Mouse (Mus musculus): ENCODE results near the gene Cox15. TPM values are rescaled to one million over a fixed set of nuclear protein-coding genes. Genes with fewer than 3 reads are reported as not detected.

Gene Cox15
- polyA plus RNA-seq, 1 experiment from 2014 or later, result 10.5 TPM

DNA sequence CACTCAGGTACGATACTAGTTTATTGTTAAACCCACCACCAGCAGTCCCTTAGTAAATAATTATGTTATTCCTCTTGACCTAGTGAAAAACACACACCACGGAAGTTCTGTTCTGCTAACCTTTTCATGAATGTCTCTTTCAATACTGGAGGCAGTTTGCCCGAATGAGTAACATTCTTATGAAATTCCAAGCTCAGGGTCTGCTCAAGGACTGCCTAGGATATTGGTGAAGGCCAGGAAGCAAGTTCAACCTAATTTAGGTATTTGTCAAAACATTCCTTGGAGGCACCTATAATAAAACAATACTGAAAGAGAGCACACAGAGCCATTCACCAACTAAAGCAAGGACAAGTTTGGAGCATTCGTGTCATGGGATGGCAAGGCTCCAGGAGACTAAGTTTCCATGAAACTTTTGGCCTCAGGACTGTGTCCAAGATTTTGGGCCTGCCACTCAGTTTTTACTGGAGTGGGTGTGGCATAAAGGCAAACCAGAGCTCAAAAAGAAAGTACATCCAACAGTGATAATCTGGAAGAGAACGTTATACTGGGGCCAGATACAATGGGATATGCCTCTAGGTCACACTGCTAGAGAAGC, 16.7 kb upstream of the Cox15 start:
- no peak overlapping the region for H3K4me2 ChIP-seq (ENCODE audit: low read depth)
- no peaks in the 10 kb centered on the region for H3K36me3 ChIP-seq (ENCODE audit: control insufficient read depth, insufficient read depth, low read length)
- ATAC-seq (ENCODE audit: insufficient read depth, low FRiP score, low TSS enrichment) (no peak), DNase-seq (ENCODE audit: low spot score) (no peak)
- H3K4me1 ChIP-seq (ENCODE audit: control insufficient read depth, insufficient read depth, low read length), result no peaks in the 10 kb centered on the region
- H3K27me3 ChIP-seq (ENCODE audit: control insufficient read depth, insufficient read depth, low read length), result no peaks in the 10 kb centered on the region
- H3K9ac ChIP-seq (ENCODE audit: low read length), result no peak overlapping the region
- no peak overlapping the region for H3K27ac ChIP-seq (ENCODE audit: low read depth, low read length)
- H3K4me3 ChIP-seq (ENCODE audit: low read depth, low read length), result no peak overlapping the region
- 88% methylated on average over 5 of the region's 5 CpGs for WGBS
- H3K9me3 ChIP-seq (ENCODE audit: control insufficient read depth, low read length), result no peaks in the 10 kb centered on the region

DNA sequence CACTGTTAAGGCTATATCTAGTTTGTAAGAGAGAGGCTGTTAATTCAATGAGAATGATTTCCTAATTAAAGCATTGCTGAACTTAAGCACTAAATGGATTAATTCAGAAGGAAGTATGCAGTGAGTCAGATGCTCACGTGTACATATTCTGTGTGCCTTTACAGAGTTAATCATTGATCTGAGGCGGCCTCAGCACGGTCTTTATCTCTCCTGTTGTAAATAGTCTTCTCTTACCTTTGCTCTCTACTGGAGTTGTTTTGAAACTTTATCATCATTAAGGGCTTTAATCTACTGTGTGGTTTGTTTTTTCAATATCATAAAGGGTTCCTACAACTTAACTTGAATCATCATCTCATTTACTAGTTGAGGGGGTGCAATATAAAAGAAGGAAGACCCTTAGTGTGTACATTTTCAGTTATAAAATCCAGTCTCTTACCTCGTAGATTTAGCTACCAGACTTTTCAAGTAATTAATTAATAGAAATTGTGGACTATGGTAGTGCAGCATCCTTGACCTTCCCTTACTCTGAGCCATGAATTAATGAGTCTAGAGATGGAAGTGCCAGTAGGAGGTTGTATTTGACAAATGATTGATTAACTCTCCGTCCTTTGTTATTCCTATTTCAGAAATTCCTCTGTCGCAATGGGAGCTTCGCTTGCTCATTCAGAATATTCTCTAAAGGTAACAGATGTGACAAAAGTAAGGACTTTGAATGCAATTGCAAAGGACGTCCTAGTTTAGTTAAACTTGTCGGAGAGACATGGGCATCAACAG, 14.9 kb upstream of the Cox15 start:
- WGBS, result 67% methylated on average over 9 of the region's 9 CpGs
- Histone ChIP-seq H3K4me2 (ENCODE audit: low read depth) (no peak overlapping the region), H3K27ac (ENCODE audit: low read depth, low read length) (no peak overlapping the region), H3K36me3 (ENCODE audit: control insufficient read depth, insufficient read depth, low read length) (no peaks in the 10 kb centered on the region), H3K9ac (ENCODE audit: low read length) (no peak overlapping the region), H3K4me1 (ENCODE audit: control insufficient read depth, insufficient read depth, low read length) (no peaks in the 10 kb centered on the region), H3K9me3 (ENCODE audit: control insufficient read depth, low read length) (no peaks in the 10 kb centered on the region), H3K27me3 (ENCODE audit: control insufficient read depth, insufficient read depth, low read length) (no peaks in the 10 kb centered on the region), H3K4me3 (ENCODE audit: low read depth, low read length) (no peak overlapping the region)
- ATAC-seq (ENCODE audit: insufficient read depth, low FRiP score, low TSS enrichment) (no peak), DNase-seq (ENCODE audit: low spot score) (no peak)

DNA sequence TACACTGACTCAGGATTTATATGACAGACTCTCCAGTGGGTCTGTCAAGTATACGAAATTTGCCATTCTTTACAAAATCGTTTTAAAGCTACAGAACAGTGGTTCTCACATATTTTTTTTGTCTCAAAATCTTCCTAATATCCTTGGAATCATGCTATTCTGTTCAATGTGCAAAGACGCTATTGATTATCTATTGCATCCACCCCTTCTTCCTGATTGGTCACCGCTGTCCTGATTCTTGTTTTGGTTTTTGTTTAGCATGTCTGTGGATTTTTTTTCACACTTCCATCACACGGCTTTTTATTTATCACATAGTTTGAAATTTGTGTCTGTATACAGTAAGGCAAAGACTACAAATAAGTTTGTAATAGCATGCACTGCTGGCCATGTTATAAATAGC, 13.7 kb upstream of the Cox15 start:
- H3K4me1 ChIP-seq (ENCODE audit: control insufficient read depth, insufficient read depth, low read length), result no peaks in the 10 kb centered on the region
- H3K4me3 ChIP-seq (ENCODE audit: low read depth, low read length), result no peak overlapping the region
- H3K9me3 ChIP-seq (ENCODE audit: control insufficient read depth, low read length), result no peaks in the 10 kb centered on the region
- DNase-seq (ENCODE audit: low spot score) (no peak), ATAC-seq (ENCODE audit: insufficient read depth, low FRiP score, low TSS enrichment) (no peak)
- no peak overlapping the region for H3K4me2 ChIP-seq (ENCODE audit: low read depth)
- H3K36me3 ChIP-seq (ENCODE audit: control insufficient read depth, insufficient read depth, low read length), result no peaks in the 10 kb centered on the region
- no peak overlapping the region for H3K9ac ChIP-seq (ENCODE audit: low read length)
- H3K27ac ChIP-seq (ENCODE audit: low read depth, low read length), result no peak overlapping the region
- no peaks in the 10 kb centered on the region for H3K27me3 ChIP-seq (ENCODE audit: control insufficient read depth, insufficient read depth, low read length)
- 87% methylated on average over 5 of the region's 5 CpGs for WGBS

DNA sequence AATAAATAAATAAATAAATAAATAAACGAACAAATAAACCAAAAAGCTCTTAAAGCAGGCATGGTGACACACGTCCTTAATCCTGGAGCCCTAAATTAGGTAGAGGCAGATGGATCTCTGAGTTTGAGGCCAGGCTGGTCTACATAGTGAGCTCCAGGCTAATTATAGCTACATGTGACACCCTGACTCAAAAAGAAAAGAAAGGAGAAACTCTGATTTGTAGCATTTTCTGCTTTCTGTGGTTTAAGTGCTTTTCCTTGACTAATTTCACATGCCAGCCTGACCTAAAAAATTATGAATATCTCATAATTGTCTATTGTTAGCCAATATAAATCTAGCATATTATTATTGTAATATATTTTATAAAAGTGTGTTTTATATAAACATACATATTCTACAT, 9.6 kb upstream of the Cox15 start:
- Histone ChIP-seq H3K4me2 (ENCODE audit: low read depth) (no peak overlapping the region), H3K36me3 (ENCODE audit: control insufficient read depth, insufficient read depth, low read length) (no peaks in the 10 kb centered on the region), H3K4me3 (ENCODE audit: low read depth, low read length) (no peak overlapping the region), H3K9me3 (ENCODE audit: control insufficient read depth, low read length) (no peaks in the 10 kb centered on the region), H3K27me3 (ENCODE audit: control insufficient read depth, insufficient read depth, low read length) (no peaks in the 10 kb centered on the region), H3K27ac (ENCODE audit: low read depth, low read length) (no peak overlapping the region), H3K4me1 (ENCODE audit: control insufficient read depth, insufficient read depth, low read length) (no peaks in the 10 kb centered on the region), H3K9ac (ENCODE audit: low read length) (no peak overlapping the region)
- DNase-seq (ENCODE audit: low spot score), result no peak
- 84% methylated on average over 2 of the region's 2 CpGs for WGBS
- ATAC-seq (ENCODE audit: insufficient read depth, low FRiP score, low TSS enrichment), result no peak

DNA sequence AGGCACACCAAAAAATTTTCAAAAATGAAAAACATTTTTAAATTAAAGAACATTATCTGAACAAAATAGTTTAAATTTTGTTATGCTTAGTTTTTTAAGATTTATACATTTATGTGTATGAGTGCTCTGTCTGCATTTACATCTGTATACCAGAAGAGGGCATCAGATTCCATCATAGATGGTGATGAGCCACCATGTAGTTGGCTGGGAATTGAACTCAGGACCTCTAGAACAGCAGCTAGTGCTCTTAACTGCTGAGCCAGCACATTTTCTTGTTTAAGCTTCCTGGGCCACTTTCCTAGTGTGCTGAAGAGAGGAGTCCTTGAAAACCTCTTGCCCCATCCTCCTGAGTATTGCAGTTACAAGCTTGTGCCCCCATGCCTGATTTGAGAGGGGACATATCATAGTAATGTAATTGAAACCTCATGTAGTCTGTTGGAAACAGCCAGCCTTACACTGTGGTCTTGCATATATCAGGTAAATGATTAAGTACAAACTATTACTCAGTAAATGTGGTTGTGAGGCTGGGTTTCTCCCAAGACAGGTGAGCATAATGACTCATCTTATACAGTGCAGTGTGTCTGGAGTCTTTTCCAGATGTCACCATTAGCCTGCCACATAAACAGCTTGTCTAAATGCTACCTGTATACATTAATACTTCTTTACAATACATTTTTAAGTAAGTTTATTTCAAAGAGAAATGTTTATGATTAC, 8.9 kb upstream of the Cox15 start:
- Histone ChIP-seq H3K36me3 (ENCODE audit: control insufficient read depth, insufficient read depth, low read length) (no peaks in the 10 kb centered on the region), H3K9ac (ENCODE audit: low read length) (no peak overlapping the region), H3K27ac (ENCODE audit: low read depth, low read length) (no peak overlapping the region), H3K4me2 (ENCODE audit: low read depth) (no peak overlapping the region), H3K9me3 (ENCODE audit: control insufficient read depth, low read length) (no peaks in the 10 kb centered on the region), H3K4me3 (ENCODE audit: low read depth, low read length) (no peak overlapping the region), H3K4me1 (ENCODE audit: control insufficient read depth, insufficient read depth, low read length) (no peaks in the 10 kb centered on the region), H3K27me3 (ENCODE audit: control insufficient read depth, insufficient read depth, low read length) (no peaks in the 10 kb centered on the region)
- DNase-seq (ENCODE audit: low spot score), result no peak
- no peak for ATAC-seq (ENCODE audit: insufficient read depth, low FRiP score, low TSS enrichment)

DNA sequence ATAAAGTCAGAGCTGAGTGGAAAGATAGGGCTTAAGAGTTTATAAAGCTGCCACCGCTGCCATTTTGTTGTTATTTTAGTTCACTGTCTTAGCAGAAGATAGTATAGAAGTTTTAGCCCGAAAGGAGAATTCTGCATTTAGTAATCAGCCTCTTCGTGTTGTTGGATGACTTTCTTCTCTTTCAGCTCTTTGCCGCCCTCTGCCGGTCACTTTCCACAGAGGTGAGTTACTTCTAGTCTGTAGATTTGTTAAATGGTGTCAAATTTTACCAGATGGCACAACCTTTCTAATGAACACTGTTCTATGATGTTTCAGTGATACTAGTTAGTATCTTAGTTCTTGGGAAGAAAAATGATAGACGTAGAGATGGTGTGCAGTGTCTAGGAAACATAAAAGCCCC, 7.7 kb upstream of the Cox15 start:
- ATAC-seq (ENCODE audit: insufficient read depth, low FRiP score, low TSS enrichment) (no peak), DNase-seq (ENCODE audit: low spot score) (peak; percentile 76)
- H3K4me1 ChIP-seq (ENCODE audit: control insufficient read depth, insufficient read depth, low read length), result no peaks in the 10 kb centered on the region
- no peak overlapping the region for H3K4me3 ChIP-seq (ENCODE audit: low read depth, low read length)
- H3K27ac ChIP-seq (ENCODE audit: low read depth, low read length), result no peak overlapping the region
- no peak overlapping the region for H3K9ac ChIP-seq (ENCODE audit: low read length)
- H3K9me3 ChIP-seq (ENCODE audit: control insufficient read depth, low read length), result no peaks in the 10 kb centered on the region
- 27% methylated on average over 6 of the region's 6 CpGs for WGBS
- H3K4me2 ChIP-seq (ENCODE audit: low read depth), result no peak overlapping the region
- H3K27me3 ChIP-seq (ENCODE audit: control insufficient read depth, insufficient read depth, low read length), result no peaks in the 10 kb centered on the region
- H3K36me3 ChIP-seq (ENCODE audit: control insufficient read depth, insufficient read depth, low read length), result no peaks in the 10 kb centered on the region

DNA sequence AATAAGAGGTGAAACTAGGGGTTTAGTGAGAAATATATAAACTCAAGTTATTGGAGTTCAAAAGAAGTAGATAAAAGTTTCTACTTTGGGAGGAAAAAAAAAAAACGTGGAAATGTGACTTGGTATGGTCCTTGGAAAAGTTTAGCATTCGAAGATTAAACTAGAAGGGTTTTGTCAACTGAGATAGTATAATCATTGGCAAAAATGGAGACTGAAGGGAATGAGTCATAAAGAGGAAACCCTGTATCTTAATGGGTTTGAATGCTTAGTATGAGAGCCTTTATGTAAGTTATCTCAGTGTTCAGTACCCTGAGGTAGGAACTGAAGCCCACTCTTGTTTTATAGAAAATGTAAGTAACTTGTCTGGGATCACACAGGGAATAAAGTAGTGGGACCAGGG, 2.1 kb upstream of the Cox15 start:
- Histone ChIP-seq H3K4me3 (ENCODE audit: low read depth, low read length) (no peak overlapping the region), H3K27ac (ENCODE audit: low read depth, low read length) (no peak overlapping the region), H3K4me2 (ENCODE audit: low read depth) (no peak overlapping the region), H3K36me3 (ENCODE audit: control insufficient read depth, insufficient read depth, low read length) (no peaks in the 10 kb centered on the region), H3K9ac (ENCODE audit: low read length) (no peak overlapping the region), H3K4me1 (ENCODE audit: control insufficient read depth, insufficient read depth, low read length) (no peaks in the 10 kb centered on the region), H3K9me3 (ENCODE audit: control insufficient read depth, low read length) (no peaks in the 10 kb centered on the region), H3K27me3 (ENCODE audit: control insufficient read depth, insufficient read depth, low read length) (no peaks in the 10 kb centered on the region)
- DNase-seq (ENCODE audit: low spot score) (no peak), ATAC-seq (ENCODE audit: insufficient read depth, low FRiP score, low TSS enrichment) (no peak)
- WGBS, result 71% methylated on average over 2 of the region's 2 CpGs

DNA sequence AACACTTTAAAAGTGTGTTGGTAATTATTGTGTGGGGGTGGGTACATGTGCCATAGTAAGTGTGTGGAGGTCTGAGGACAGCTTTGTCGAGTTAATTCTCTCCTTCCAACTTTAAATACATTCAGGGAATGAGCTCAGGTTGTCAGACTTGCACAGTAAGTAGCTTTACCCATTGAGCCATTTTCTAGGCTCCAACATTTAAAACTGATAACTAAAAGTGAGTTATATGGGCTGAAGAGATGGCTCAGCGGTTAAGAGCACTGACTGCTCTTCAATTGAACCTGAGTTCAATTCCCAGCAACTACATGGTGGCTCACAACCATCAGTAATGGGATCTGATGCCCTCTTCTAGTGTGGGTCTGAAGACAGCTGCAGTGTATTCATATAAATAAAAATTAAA, 1.4 kb upstream of the Cox15 start:
- Histone ChIP-seq H3K4me3 (ENCODE audit: low read depth, low read length) (no peak overlapping the region), H3K4me1 (ENCODE audit: control insufficient read depth, insufficient read depth, low read length) (no peaks in the 10 kb centered on the region), H3K4me2 (ENCODE audit: low read depth) (no peak overlapping the region), H3K9ac (ENCODE audit: low read length) (no peak overlapping the region), H3K27me3 (ENCODE audit: control insufficient read depth, insufficient read depth, low read length) (no peaks in the 10 kb centered on the region), H3K36me3 (ENCODE audit: control insufficient read depth, insufficient read depth, low read length) (no peaks in the 10 kb centered on the region), H3K27ac (ENCODE audit: low read depth, low read length) (no peak overlapping the region), H3K9me3 (ENCODE audit: control insufficient read depth, low read length) (no peaks in the 10 kb centered on the region)
- DNase-seq (ENCODE audit: low spot score) (no peak), ATAC-seq (ENCODE audit: insufficient read depth, low FRiP score, low TSS enrichment) (no peak)
- 83% methylated on average over 2 of the region's 2 CpGs for WGBS
